Mouse (Mus musculus): ENCODE results near the gene Blvrb.

Blvrb gene

GRCm38 (mm10) chr7:27448421-27449206 is 836 bp downstream of the Blvrb start:
- in situ Hi-C loops (cut with MseI, MboI) = no loop called here

GRCm38 (mm10) chr7:27449256-27449862 is 1.6 kb downstream of the Blvrb start:
- in situ Hi-C loops (cut with MseI, MboI) = no loop called here

- in situ Hi-C loops (cut with MseI, MboI) = no loop called here
These were observed 3.6 kb downstream of the Blvrb start for GRCm38 (mm10) chr7:27451359-27451758.

- in situ Hi-C loops (cut with MseI, MboI) = no loop called here
These were observed 4.5 kb downstream of the Blvrb start for GRCm38 (mm10) chr7:27452206-27452770.

GRCm38 (mm10) chr7:27454461-27455121 is 6.8 kb downstream of the Blvrb start:
- in situ Hi-C loops (cut with MseI, MboI) = no loop called here

GRCm38 (mm10) chr7:27455273-27455672 is 7.5 kb downstream of the Blvrb start:
- in situ Hi-C loops (cut with MseI, MboI) = no loop called here

GRCm38 (mm10) chr7:27458614-27459013 is 10.8 kb downstream of the Blvrb start:
- in situ Hi-C loops (cut with MseI, MboI) = no loop called here

GRCm38 (mm10) chr7:27459640-27460039 is 11.9 kb downstream of the Blvrb start:
- in situ Hi-C loops (cut with MseI, MboI) = no loop called here

GRCm38 (mm10) chr7:27460477-27460876 is 12.7 kb downstream of the Blvrb start:
- in situ Hi-C loops (cut with MseI, MboI) = no loop called here

- in situ Hi-C loops (cut with MseI, MboI) = no loop called here
These were observed 19.9 kb downstream of the Blvrb start for GRCm38 (mm10) chr7:27467648-27468047.

GRCm38 (mm10) chr7:27471390-27472120 is 23.8 kb downstream of the Blvrb start:
- in situ Hi-C loops (cut with MseI, MboI) = no loop called here

- in situ Hi-C loops (cut with MseI, MboI) = no loop called here
These were observed 24.8 kb downstream of the Blvrb start for GRCm38 (mm10) chr7:27472596-27472995.

- in situ Hi-C loops (cut with MseI, MboI) = no loop called here
These were observed 25.5 kb downstream of the Blvrb start, which contains the start of gene Sertad3 for GRCm38 (mm10) chr7:27473156-27473834. Gene Sertad3 (plus strand): TSS chr7:27473768.

- in situ Hi-C loops (cut with MseI, MboI) = no loop called here
These were observed 26.2 kb downstream of the Blvrb start for GRCm38 (mm10) chr7:27473835-27474489.

GRCm38 (mm10) chr7:27474490-27474954 is 26.7 kb downstream of the Blvrb start:
- in situ Hi-C loops (cut with MseI, MboI) = no loop called here

GRCm38 (mm10) chr7:27475596-27475995 is 27.8 kb downstream of the Blvrb start:
- in situ Hi-C loops (cut with MseI, MboI) = no loop called here

- in situ Hi-C loops (cut with MseI, MboI) = no loop called here
These were observed 28.4 kb downstream of the Blvrb start for GRCm38 (mm10) chr7:27476098-27476635.

- in situ Hi-C loops (cut with MseI, MboI) = no loop called here
These were observed 30.8 kb downstream of the Blvrb start for GRCm38 (mm10) chr7:27478561-27478960.

- in situ Hi-C loops (cut with MseI, MboI) = no loop called here
These were observed 32.0 kb downstream of the Blvrb start for GRCm38 (mm10) chr7:27479750-27480149.

- in situ Hi-C loops (cut with MseI, MboI) = no loop called here
These were observed 32.7 kb downstream of the Blvrb start for GRCm38 (mm10) chr7:27480506-27480905.
